In genomic region chr8:45903659-45904058, GRCm38 (mm10) we compare ENCODE assay signal across 16 mouse cellular contexts. TPM values are rescaled to one million over a fixed set of nuclear protein-coding genes. Genes with fewer than 3 reads are reported as not detected.
DNase-seq lines count a peak whose midpoint lies in the region; ATAC-seq and TF ChIP-seq lines count a peak whose summit lies in the region.
"Had no signal": no experiment of that assay in that cellular context is flagged by ENCODE, and none has a peak within 500 bp of the region (broad histone marks: within the 10 kb centered on the region; RNA-seq: fewer than 3 reads in every experiment).

No protein-coding gene starts in this region.

- 0 out of 2 replicates have a peak overlapping the region, but pooled peaks have one; percentile 22 for H3K27ac ChIP-seq in lung, embryonic 14.5 days (ENCODE audit: low read depth)
- H3K27ac ChIP-seq in heart, embryonic 11.5 days (ENCODE audit: low read depth, low read length): peak overlapping the region; percentile 32; the same call in 1 of the 2 replicates
- no peak overlapping the region for H3K27ac ChIP-seq in liver, postnatal 0 days (ENCODE audit: low read depth)
- H3K27ac ChIP-seq: intestine, embryonic 15.5 days; lung, embryonic 15.5 days; neural tube, embryonic 15.5 days had no signal

- no peaks in the 10 kb centered on the region for H3K36me3 ChIP-seq in lung, embryonic 14.5 days (ENCODE audit: insufficient read depth)
- peaks cover 3% of the 10 kb centered on the region; the same call in 1 of the 2 replicates for H3K36me3 ChIP-seq in heart, embryonic 11.5 days (ENCODE audit: control insufficient read depth, insufficient read depth, low read length)
- H3K36me3 ChIP-seq in liver, postnatal 0 days (replicated peaks; ENCODE audit: insufficient read depth, low read length): no peaks in the 10 kb centered on the region
- H3K36me3 ChIP-seq: intestine, embryonic 15.5 days; lung, embryonic 15.5 days; neural tube, embryonic 15.5 days had no signal

- no peak overlapping the region for H3K9ac ChIP-seq in lung, embryonic 14.5 days
- no peak overlapping the region for H3K9ac ChIP-seq in heart, embryonic 11.5 days (ENCODE audit: low read depth, low read length)
- H3K9ac ChIP-seq in liver, postnatal 0 days (replicated peaks): no peak overlapping the region
- H3K9ac ChIP-seq: intestine, embryonic 15.5 days; lung, embryonic 15.5 days; neural tube, embryonic 15.5 days had no signal

- no peak for TF ChIP-seq POLR2A in lung, adult 2 months (IDR thresholded peaks at IDR 0.05; ENCODE audit: borderline replicate concordance, extremely low read depth, low read depth, low read length)

- TF ChIP-seq EP300 in liver, postnatal 0 days (IDR thresholded peaks at IDR 0.05; ENCODE audit: low read depth): no peak

- no peak overlapping the region for H3K4me3 ChIP-seq in lung, embryonic 14.5 days (ENCODE audit: low read depth, low read length)
- H3K4me3 ChIP-seq in lung, adult 2 months (replicated peaks; ENCODE audit: extremely low read depth, low read depth, low read length): no peak overlapping the region
- no peak overlapping the region for H3K4me3 ChIP-seq in heart, embryonic 11.5 days (ENCODE audit: low read depth, low read length)
- no peak overlapping the region for H3K4me3 ChIP-seq in liver, postnatal 0 days (ENCODE audit: low read depth, low read length)
- H3K4me3 ChIP-seq: erythroblast, embryonic 14.5 days; intestine, embryonic 15.5 days; lung, embryonic 15.5 days; neural tube, embryonic 15.5 days had no signal

- H3K4me2 ChIP-seq in lung, embryonic 14.5 days: no peak overlapping the region
- H3K4me2 ChIP-seq in heart, embryonic 11.5 days: no peak overlapping the region
- H3K4me2 ChIP-seq in liver, postnatal 0 days (ENCODE audit: low read depth, low read length): no peak overlapping the region
- H3K4me2 ChIP-seq: intestine, embryonic 15.5 days; lung, embryonic 15.5 days; neural tube, embryonic 15.5 days had no signal

- ATAC-seq in lung, embryonic 14.5 days (ENCODE audit: insufficient read depth): peak; percentile 63; the same call in 1 of the 2 replicates
- ATAC-seq in heart, embryonic 11.5 days (replicated peaks; ENCODE audit: insufficient number of reproducible peaks, low FRiP score, low TSS enrichment): no peak
- ATAC-seq in liver, postnatal 0 days: no peak
- ATAC-seq: intestine, embryonic 15.5 days had no signal

- no peak for TF ChIP-seq CTCF in lung, embryonic 14.5 days (IDR thresholded peaks at IDR 0.05; ENCODE audit: low read depth)
- TF ChIP-seq CTCF in lung, adult 2 months (IDR thresholded peaks at IDR 0.05; ENCODE audit: insufficient read depth, low read length): no peak
- no peak for TF ChIP-seq CTCF in liver, postnatal 0 days (IDR thresholded peaks at IDR 0.05; ENCODE audit: low read depth)

- H3K27me3 ChIP-seq in lung, embryonic 14.5 days (ENCODE audit: insufficient read depth, low read length): no peaks in the 10 kb centered on the region; the same call in 1 of the 2 replicates
- H3K27me3 ChIP-seq in heart, embryonic 11.5 days (ENCODE audit: control insufficient read depth, insufficient read depth, low read length): no peaks in the 10 kb centered on the region
- H3K27me3 ChIP-seq in liver, postnatal 0 days (ENCODE audit: insufficient read depth, low read length): no peaks in the 10 kb centered on the region
- H3K27me3 ChIP-seq: intestine, embryonic 15.5 days; lung, embryonic 15.5 days; neural tube, embryonic 15.5 days had no signal

- H3K4me1 ChIP-seq in lung, embryonic 14.5 days (ENCODE audit: insufficient read depth): 0 out of 2 replicates have a peak, but pooled peaks cover 4% of the 10 kb centered on the region
- H3K4me1 ChIP-seq in lung, adult 2 months (ENCODE audit: control insufficient read depth, insufficient read depth, low read length): peaks cover 3% of the 10 kb centered on the region
- peaks cover 13% of the 10 kb centered on the region; the same call in 1 of the 2 replicates for H3K4me1 ChIP-seq in heart, embryonic 11.5 days (ENCODE audit: control insufficient read depth, insufficient read depth, low read length)
- H3K4me1 ChIP-seq in liver, postnatal 0 days (ENCODE audit: insufficient read depth): no peaks in the 10 kb centered on the region
- H3K4me1 ChIP-seq: intestine, embryonic 15.5 days; neural tube, embryonic 15.5 days had no signal

- peak; percentile 54 for DNase-seq in adrenal gland, adult (ENCODE audit: inconsistent age in 2 of 2, low spot score in 1 of 2)
- no peak for DNase-seq in adrenal gland, postnatal 4 days (ENCODE audit: low spot score in 2 of 2)
- DNase-seq in lung, embryonic 14.5 days: peak; percentile 65
- no peak for DNase-seq in lung, adult 2 months
- peak; percentile 32 for DNase-seq in lung, postnatal 10 days
- no peak for DNase-seq in retina, embryonic 14.5 days (ENCODE audit: low spot score)
- no peak for DNase-seq in liver, postnatal 0 days
- DNase-seq: kidney, postnatal 10 days; right cerebral cortex, postnatal 14 days had no signal

- H3K9me3 ChIP-seq in lung, embryonic 14.5 days (ENCODE audit: low read depth, low read length): no peaks in the 10 kb centered on the region
- no peaks in the 10 kb centered on the region for H3K9me3 ChIP-seq in heart, embryonic 11.5 days (replicated peaks; ENCODE audit: control insufficient read depth, low read length)
- no peaks in the 10 kb centered on the region for H3K9me3 ChIP-seq in liver, postnatal 0 days (ENCODE audit: low read length)
- H3K9me3 ChIP-seq: intestine, embryonic 15.5 days; lung, embryonic 15.5 days; neural tube, embryonic 15.5 days had no signal

- 7% methylated on average over 3 of the region's 3 CpGs for WGBS in lung, embryonic 14.5 days
- 30% methylated on average over 3 of the region's 3 CpGs for WGBS in lung, adult 2 months
- 6% methylated on average over 3 of the region's 3 CpGs for WGBS in heart, embryonic 11.5 days (ENCODE audit: insufficient replicate concordance)
- WGBS in liver, postnatal 0 days (ENCODE audit: insufficient replicate concordance): 39% methylated on average over 3 of the region's 3 CpGs

RNA-seq across cellular contexts. Expression of gene Pdlim3, which starts 18.4 kb away (rescaled TPM):
- 10 to 100 TPM; 11.0 to 23.2 TPM for total RNA-seq in adrenal gland, postnatal 4 days (2021)
- polyA plus RNA-seq in lung, embryonic 14.5 days (2014; fragmentation: Nextera tagmentation; extraction: Ambion mirVana): 30.9 and 35.1 TPM in 2 replicates
- 30.8 and 63.1 TPM in 2 replicates for polyA plus RNA-seq in lung, adult 2 months (2012; rRNA removed)
- polyA plus RNA-seq in heart, embryonic 11.5 days (2014; fragmentation: Nextera tagmentation; extraction: Ambion mirVana): 307 and 355 TPM in 2 replicates
- polyA plus RNA-seq in liver, postnatal 0 days (2015; fragmentation: Nextera tagmentation; extraction: Ambion mirVana): 2.1 and 4.0 TPM in 2 replicates
- total RNA-seq: hematopoietic stem cell, adult 5-6 weeks had no signal
- polyA plus RNA-seq: erythroblast, embryonic 14.5 days had no signal

RNA-seq across cellular contexts. Expression of gene Ccdc110, which starts 30.8 kb away (rescaled TPM):
- not detected for total RNA-seq in adrenal gland, postnatal 4 days (2021)
- not detected in 2 replicates for polyA plus RNA-seq in lung, embryonic 14.5 days (2014; fragmentation: Nextera tagmentation; extraction: Ambion mirVana)
- polyA plus RNA-seq in lung, adult 2 months (2012; rRNA removed): 0.14 TPM in 1 of 2 replicates, not detected in the other
- polyA plus RNA-seq in heart, embryonic 11.5 days (2014; fragmentation: Nextera tagmentation; extraction: Ambion mirVana): 0.07 and 0.31 TPM in 2 replicates
- polyA plus RNA-seq in liver, postnatal 0 days (2015; fragmentation: Nextera tagmentation; extraction: Ambion mirVana): not detected in 2 replicates
- total RNA-seq: hematopoietic stem cell, adult 5-6 weeks had no signal
- polyA plus RNA-seq: erythroblast, embryonic 14.5 days; intestine, embryonic 15.5 days; lung, embryonic 15.5 days; thymus, postnatal 0 days had no signal

Comparison
In these comparisons a context has a peak if more than half of its experiments do, and no peak if none do; other contexts are left out.
1. DNase-seq: peak in adrenal gland, adult (2 of 2), lung, embryonic 14.5 days (single experiment) and lung, postnatal 10 days (single experiment); none in adrenal gland, postnatal 4 days (0 of 2), lung, adult 2 months (single experiment), retina, embryonic 14.5 days (single experiment) and liver, postnatal 0 days (single experiment).